Mouse (Mus musculus) hindbrain, postnatal 0 days (tissue): ENCODE data around the gene Aurkaip1. TPM values are rescaled to one million over a fixed set of nuclear protein-coding genes. Genes with fewer than 3 reads are reported as not detected.
A peak's percentile ranks its signal among the peaks of the same experiment; 100 is the strongest.

Experiments
- ATAC-seq: fragments of 200-750 bp; cut with Nextera tagmentation; 2 replicates; pipeline ENCODE4 v1.8.0; 2017; ENCODE audit warnings: mild to moderate bottlenecking, moderate TSS enrichment, moderate library complexity
- DNase-seq: peaks from one replicate; pipeline ENCODE4 v3.0.0-alpha.2; 2015; ENCODE audit warnings: low spot score
- H3K27ac ChIP-seq: fragments of 300-500 bp; sonication (generic); 2 replicates; pipeline ENCODE4 v1.5.1; 2014; ENCODE audit warnings: mild to moderate bottlenecking
- H3K27me3 ChIP-seq: fragments of 300-500 bp; sonication (generic); 2 replicates; pipeline ENCODE4 v1.6.1; 2014; ENCODE audit warnings: low read length, mixed read lengths; ENCODE audit not compliant: insufficient read depth
- H3K36me3 ChIP-seq: fragments of 300-500 bp; sonication (generic); 2 replicates; pipeline ENCODE4 v1.6.1; 2014; ENCODE audit warnings: low read length, mixed read lengths; ENCODE audit not compliant: insufficient read depth
- H3K4me1 ChIP-seq: fragments of 300-500 bp; sonication (generic); 2 replicates; pipeline ENCODE4 v1.6.1; 2014; ENCODE audit warnings: antibody characterized with exemption, low read length, mixed read lengths; ENCODE audit not compliant: insufficient read depth
- H3K4me2 ChIP-seq: fragments of 300-500 bp; sonication (generic); 2 replicates; pipeline ENCODE4 v1.6.1; 2014; ENCODE audit warnings: low read depth, mild to moderate bottlenecking, low read length, moderate library complexity, mixed read lengths
- H3K4me3 ChIP-seq: fragments of 300-500 bp; sonication (generic); 2 replicates; pipeline ENCODE4 v1.5.1; 2014; ENCODE audit warnings: low read length
- H3K9ac ChIP-seq: fragments of 300-500 bp; sonication (generic); replicated peaks from 2 replicates; pipeline ENCODE4 v1.6.1; 2014; ENCODE audit warnings: mild to moderate bottlenecking, low read length, moderate library complexity, mixed read lengths
- H3K9me3 ChIP-seq: fragments of 300-500 bp; sonication (generic); 2 replicates; pipeline ENCODE4 v1.6.1; 2016; ENCODE audit warnings: low read length, mixed read lengths
- CTCF ChIP-seq: IDR thresholded peaks from 2 replicates; pipeline ENCODE4 v1.5.1; 2016; ENCODE audit warnings: antibody characterized with exemption, control low read depth, low read depth
- WGBS: fragments of 180-500 bp; shearing (Covaris S2); extraction: QIAGEN DNeasy Blood & Tissue Kit; methylation state at CpG from one replicate; pipeline ENCODE4 v1.1.7; 2014; 5-methylcytosine and 5-hydroxymethylcytosine counted together
- polyA plus RNA-seq: library from polyadenylated mRNA; unstranded; fragments of >200 nt; fragmentation: Nextera tagmentation; extraction: Ambion mirVana; gene quantifications from 2 replicates; pipeline ENCODE4 v1.2.1, GENCODE M21; 2015
- total RNA-seq: library from RNA; depleted of rRNA; stranded (reverse); fragments of >200 nt; gene quantifications from 2 replicates; pipeline ENCODE4 v1.2.3, GENCODE M21; 2014

Aurkaip1 gene
- total and polyA plus RNA-seq, 2 experiments from 2014 or later = 143 to 162 TPM

DNA sequence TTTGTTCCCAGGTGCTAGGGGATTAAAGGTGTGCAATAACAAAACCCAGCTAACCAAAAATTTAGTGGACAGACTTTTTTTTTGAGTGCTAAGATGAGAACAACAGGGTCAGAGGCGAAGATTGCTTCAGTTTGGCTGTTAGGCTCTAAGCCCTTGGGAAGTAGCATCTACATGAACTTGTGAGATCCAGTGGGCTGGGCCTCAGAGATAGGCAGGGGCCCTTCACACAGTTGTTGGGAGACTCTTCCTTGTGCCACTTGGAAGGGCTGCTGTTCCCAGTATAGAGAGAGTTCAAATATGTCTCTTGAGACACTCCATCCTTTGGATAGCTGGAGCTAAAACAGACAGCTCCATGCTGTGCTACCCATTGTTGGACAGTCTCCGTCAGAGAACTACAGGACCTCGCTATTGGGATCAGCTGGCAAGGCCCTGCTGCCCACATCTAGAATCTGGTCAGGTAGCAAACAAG is 41.0 kb upstream of the Aurkaip1 start, which contains the start of gene Ankrd65:
Gene Ankrd65, plus strand, starts transcription at position 419 of the 469 bp plus-strand sequence.
- 63% methylated on average over 3 of the region's 3 CpGs for WGBS
- H3K36me3 ChIP-seq = no peaks in the 10 kb centered on the region
- no peak within 1 kb of the TSS for H3K27ac ChIP-seq
- H3K27me3 ChIP-seq = no peaks in the 10 kb centered on the region
- ATAC-seq (no peak), DNase-seq (no peak)
- H3K9me3 ChIP-seq = no peaks in the 10 kb centered on the region
- H3K9ac ChIP-seq = no peak within 1 kb of the TSS
- H3K4me2 ChIP-seq = no peak within 1 kb of the TSS
- H3K4me3 ChIP-seq = no peak within 1 kb of the TSS
- no peaks in the 10 kb centered on the region; the same call in 1 of the 2 replicates for H3K4me1 ChIP-seq
- TF ChIP-seq CTCF = no peak

DNA sequence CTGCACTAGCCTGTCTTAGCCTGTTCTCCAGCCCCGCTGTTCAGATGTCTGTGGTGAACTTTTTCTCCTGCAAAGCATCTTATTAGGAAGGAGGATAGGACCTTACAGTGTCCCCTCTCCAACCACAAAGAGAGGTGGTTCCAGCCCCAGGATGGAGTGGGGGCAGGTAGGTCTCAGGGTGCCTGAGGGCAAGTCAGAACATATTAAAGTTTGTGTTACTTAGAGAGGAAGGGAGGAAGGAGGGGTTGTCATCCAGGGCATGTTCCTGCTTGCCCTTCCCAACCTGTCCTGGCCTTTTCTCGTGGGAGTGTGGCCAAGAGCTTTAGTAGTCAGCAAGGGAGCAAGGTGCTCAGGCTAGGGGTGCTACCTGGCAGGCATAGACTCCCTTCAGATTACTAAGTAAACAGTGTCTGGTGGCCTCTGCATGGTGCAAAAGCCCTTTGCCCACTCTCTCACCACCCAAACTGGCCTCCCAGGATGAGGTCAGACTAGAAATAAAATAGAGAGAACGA is 40.4 kb upstream of the Aurkaip1 start:
- H3K27ac ChIP-seq = no peak overlapping the region

DNA sequence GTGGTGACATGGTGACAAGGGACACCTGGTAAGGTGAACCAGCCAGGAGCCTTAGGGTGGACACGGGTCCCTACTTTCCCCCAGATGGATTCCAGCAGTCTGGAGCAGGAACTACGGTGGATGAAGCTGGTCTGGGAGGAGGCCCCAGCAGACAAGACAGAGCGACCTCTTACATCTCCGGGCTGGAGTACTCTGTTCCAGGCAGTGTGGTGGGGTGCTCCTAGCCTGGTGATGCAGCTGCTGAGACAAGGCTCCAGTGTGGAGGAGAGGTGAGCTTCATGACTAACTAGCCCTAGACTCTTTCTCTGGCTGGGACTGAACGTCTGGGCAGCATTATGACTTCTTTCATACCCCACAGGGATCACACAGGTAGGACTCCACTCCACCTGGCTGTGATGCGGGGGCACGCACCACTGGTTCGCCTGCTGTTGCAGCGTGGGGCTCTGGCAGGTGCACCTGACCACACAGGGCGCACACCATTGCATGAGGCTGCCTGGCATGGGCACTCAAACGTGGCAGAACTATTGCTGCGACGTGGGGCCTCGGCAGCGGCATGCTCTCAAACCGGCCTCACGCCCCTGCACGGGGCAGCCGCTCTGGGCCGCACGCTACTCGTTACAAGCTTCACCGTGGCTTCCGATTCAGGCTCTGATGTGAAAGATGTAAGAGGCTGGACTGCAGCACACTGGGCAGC is 39.7 kb upstream of the Aurkaip1 start:
- no peak overlapping the region for H3K27ac ChIP-seq
- H3K27me3 ChIP-seq = no peaks in the 10 kb centered on the region
- H3K9ac ChIP-seq = no peak overlapping the region
- no peaks in the 10 kb centered on the region for H3K4me1 ChIP-seq
- DNase-seq = no peak
- TF ChIP-seq CTCF = no peak
- H3K9me3 ChIP-seq = no peaks in the 10 kb centered on the region
- no peak for ATAC-seq
- H3K4me2 ChIP-seq = no peak overlapping the region
- no peak overlapping the region for H3K4me3 ChIP-seq
- WGBS = 78% methylated on average over 24 of the region's 24 CpGs
- H3K36me3 ChIP-seq = no peaks in the 10 kb centered on the region

More for the DNA sequence above, 40.4 kb upstream of the Aurkaip1 start:
- H3K27me3 ChIP-seq = no peaks in the 10 kb centered on the region
- no peaks in the 10 kb centered on the region for H3K9me3 ChIP-seq
- no peak overlapping the region for H3K4me3 ChIP-seq
- H3K4me2 ChIP-seq = no peak overlapping the region
- DNase-seq (no peak), ATAC-seq (no peak)
- WGBS = 70% methylated on average over 3 of the region's 3 CpGs
- no peak overlapping the region for H3K9ac ChIP-seq
- TF ChIP-seq CTCF = no peak
- no peaks in the 10 kb centered on the region for H3K36me3 ChIP-seq
- no peaks in the 10 kb centered on the region for H3K4me1 ChIP-seq

DNA sequence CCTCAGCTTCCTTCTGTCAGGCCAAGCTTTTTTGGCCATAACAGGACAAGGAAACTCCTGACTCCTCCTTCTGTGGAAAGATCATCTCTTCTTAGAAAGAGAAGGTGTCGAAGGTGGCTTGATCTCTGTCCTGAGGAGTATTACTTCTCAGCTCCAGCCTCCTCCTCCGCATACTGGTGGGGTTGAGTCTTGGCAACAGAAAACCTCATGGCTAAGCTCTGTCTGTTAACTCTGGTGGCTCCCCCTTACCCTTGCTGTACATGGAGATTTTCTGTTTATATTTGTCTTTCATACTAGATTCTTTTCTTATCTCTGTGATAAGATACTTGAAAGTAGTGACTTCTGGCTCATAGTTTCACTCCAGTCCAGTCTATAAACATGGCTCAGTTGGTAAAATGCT is 37.3 kb upstream of the Aurkaip1 start:
- TF ChIP-seq CTCF = no peak
- DNase-seq (no peak), ATAC-seq (no peak)
- WGBS = 75% methylated on average over 2 of the region's 2 CpGs
- Histone ChIP-seq H3K4me2 (no peak overlapping the region), H3K27ac (no peak overlapping the region), H3K4me3 (no peak overlapping the region), H3K9ac (no peak overlapping the region), H3K9me3 (no peaks in the 10 kb centered on the region), H3K27me3 (no peaks in the 10 kb centered on the region), H3K36me3 (no peaks in the 10 kb centered on the region), H3K4me1 (no peaks in the 10 kb centered on the region)

DNA sequence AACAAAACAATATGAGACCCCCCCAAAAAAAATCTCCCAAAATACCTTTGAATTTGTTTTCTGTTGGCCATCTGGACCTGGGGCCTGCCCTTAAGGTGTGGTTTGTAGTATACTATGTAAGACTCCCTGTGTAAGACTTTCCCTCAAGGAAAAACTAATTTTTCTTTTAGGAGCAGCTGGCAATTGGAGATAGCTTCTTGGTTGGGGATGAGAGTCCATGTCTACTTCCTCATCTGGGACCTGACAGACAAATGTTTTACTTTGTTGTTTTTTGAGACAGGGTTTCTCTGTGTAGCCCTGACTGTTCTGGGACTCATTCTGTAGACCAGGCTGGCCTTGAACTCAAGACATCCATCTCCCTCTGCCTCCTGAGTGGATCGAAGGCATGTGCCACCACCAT is 29.0 kb upstream of the Aurkaip1 start:
- 86% methylated on average over 1 of the region's 1 CpGs for WGBS
- H3K36me3 ChIP-seq = no peaks in the 10 kb centered on the region
- no peak overlapping the region for H3K9ac ChIP-seq
- DNase-seq (no peak), ATAC-seq (no peak)
- H3K4me1 ChIP-seq = peaks cover 7% of the 10 kb centered on the region; the same call in 1 of the 2 replicates
- no peaks in the 10 kb centered on the region for H3K27me3 ChIP-seq
- no peak overlapping the region for H3K27ac ChIP-seq
- H3K4me3 ChIP-seq = no peak overlapping the region
- no peak for TF ChIP-seq CTCF
- H3K9me3 ChIP-seq = no peaks in the 10 kb centered on the region
- H3K4me2 ChIP-seq = no peak overlapping the region

DNA sequence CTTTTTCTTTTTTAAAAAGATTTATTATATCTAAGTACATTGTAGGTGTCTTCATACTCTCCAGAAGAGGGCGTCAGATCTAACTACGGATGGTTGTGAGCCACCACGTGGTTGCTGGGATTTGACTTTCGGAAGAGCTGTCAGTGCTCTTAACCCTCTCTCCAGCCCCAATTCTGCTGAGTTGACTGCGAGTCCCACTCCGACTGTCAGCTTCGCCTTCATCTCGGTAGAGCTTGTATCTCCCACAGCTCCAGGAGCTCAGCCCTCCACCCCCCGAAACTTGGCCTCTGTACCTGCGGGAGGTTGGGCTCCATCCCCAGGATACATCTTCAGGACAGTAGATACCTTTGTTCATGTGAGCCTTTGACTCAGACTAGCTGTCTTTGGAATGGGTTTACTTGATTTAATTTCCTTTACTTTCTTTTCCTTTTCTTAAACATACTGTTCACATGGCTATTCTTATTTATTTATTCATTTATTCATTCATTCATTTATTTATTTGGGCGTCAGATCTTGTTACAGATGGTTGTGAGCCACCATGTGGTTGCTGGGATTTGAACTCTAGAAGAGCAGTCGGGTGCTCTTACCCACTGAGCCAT is 28.2 kb upstream of the Aurkaip1 start, which contains the start of gene Mrpl20:
Gene Mrpl20, plus strand, starts transcription at position 138 of the 599 bp plus-strand sequence.
- peaks cover 7% of the 10 kb centered on the region for H3K36me3 ChIP-seq
- H3K9ac ChIP-seq = peak within 1 kb of the TSS; percentile 77
- ATAC-seq (peak; percentile 22), DNase-seq (peak; percentile 44)
- peak within 1 kb of the TSS; percentile 89 for H3K4me3 ChIP-seq
- no peaks in the 10 kb centered on the region for H3K9me3 ChIP-seq
- no peak for TF ChIP-seq CTCF
- whole genome bisulfite sequencing = 8% methylated on average over 12 of the region's 12 CpGs
- H3K27me3 ChIP-seq = no peaks in the 10 kb centered on the region
- peak within 1 kb of the TSS; percentile 64 for H3K4me2 ChIP-seq
- peak within 1 kb of the TSS; percentile 71; the same call in 1 of the 2 replicates for H3K27ac ChIP-seq
- peaks cover 7% of the 10 kb centered on the region; the same call in 1 of the 2 replicates for H3K4me1 ChIP-seq
